Mouse (Mus musculus): ENCODE results near the gene Fign. TPM values are rescaled to one million over a fixed set of nuclear protein-coding genes. Genes with fewer than 3 reads are reported as not detected.

Fign gene
- total RNA-seq, 1 experiment from 2014 or later: not detected

- no peak for ATAC-seq (replicated peaks; ENCODE audit: insufficient number of reproducible peaks, low FRiP score, low TSS enrichment, poor library complexity, severe bottlenecking)
These were observed 27.7 kb downstream of the Fign start for GRCm38 (mm10) chr2:64069950-64070695.

DNA sequence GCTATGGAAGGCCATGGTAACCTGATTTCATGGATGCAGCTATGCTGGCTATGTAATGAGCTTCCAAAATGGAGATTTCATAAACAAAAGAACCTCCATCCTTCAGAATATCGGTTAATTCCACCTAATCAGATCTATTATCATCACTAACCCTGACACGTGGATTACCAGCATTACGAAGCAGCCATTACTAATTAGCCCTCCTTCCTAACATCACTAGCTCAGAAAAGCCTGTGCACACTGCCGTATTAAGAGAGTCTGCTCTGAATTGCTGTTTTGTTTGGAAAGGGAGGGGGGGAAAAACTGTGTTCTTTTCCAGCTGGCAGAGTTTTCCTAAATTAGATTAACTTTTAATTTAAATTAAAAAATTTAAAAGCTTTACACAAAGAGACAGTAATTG is 32.3 kb downstream of the Fign start:
- ATAC-seq (replicated peaks; ENCODE audit: insufficient number of reproducible peaks, low FRiP score, low TSS enrichment, poor library complexity, severe bottlenecking): no peak

DNA sequence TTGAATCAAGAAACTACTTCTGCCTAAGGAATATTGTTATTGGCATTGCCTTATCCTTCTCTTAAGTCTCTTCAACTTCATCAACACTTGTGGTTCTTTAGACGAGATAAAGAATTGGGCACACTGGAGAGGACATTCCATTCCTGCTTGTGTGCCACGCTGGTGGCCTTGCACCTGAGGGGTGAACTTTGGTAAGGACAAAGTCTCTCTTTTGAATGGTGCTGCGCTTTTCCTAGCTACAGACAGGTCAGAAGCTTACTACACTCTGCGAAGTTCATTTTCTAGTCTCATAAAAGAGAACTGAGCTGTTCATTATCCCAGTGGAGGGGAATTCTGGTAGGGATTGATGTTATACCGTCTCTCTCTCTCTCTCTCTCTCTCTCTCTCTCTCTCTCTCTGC is 38.4 kb downstream of the Fign start:
- no peak for ATAC-seq (replicated peaks; ENCODE audit: insufficient number of reproducible peaks, low FRiP score, low TSS enrichment, poor library complexity, severe bottlenecking)

GRCm38 (mm10) chr2:64048142-64048541 is 49.7 kb downstream of the Fign start:
- no peak for ATAC-seq (replicated peaks; ENCODE audit: insufficient number of reproducible peaks, low FRiP score, low TSS enrichment, poor library complexity, severe bottlenecking)

GRCm38 (mm10) chr2:64043099-64043498 is 54.7 kb downstream of the Fign start:
- no peak for ATAC-seq (replicated peaks; ENCODE audit: insufficient number of reproducible peaks, low FRiP score, low TSS enrichment, poor library complexity, severe bottlenecking)

DNA sequence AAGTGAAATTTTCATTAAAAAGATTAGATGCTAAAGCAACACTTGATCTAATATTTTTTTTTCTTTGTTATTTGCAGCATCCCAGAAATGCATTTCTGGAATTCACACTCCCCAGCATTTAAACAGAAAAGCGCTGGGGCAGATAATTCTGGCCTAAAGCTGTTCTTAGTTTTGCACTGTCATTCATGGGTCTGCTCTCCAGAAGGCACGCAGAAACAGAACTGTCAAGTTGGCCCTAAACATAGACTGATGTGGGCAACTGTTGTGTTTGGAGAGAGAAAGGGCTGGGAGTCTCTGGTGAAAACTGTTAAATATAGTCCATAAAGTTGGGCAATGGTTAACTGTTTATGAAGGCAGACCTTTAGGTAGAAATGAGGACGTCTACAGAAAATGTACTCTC is 62.4 kb downstream of the Fign start:
- no peak for ATAC-seq (replicated peaks; ENCODE audit: insufficient number of reproducible peaks, low FRiP score, low TSS enrichment, poor library complexity, severe bottlenecking)

- no peak for ATAC-seq (replicated peaks; ENCODE audit: insufficient number of reproducible peaks, low FRiP score, low TSS enrichment, poor library complexity, severe bottlenecking)
These were observed 64.0 kb downstream of the Fign start for GRCm38 (mm10) chr2:64033871-64034270.

GRCm38 (mm10) chr2:64025961-64026360 is 71.9 kb downstream of the Fign start:
- ATAC-seq (replicated peaks; ENCODE audit: insufficient number of reproducible peaks, low FRiP score, low TSS enrichment, poor library complexity, severe bottlenecking): no peak

DNA sequence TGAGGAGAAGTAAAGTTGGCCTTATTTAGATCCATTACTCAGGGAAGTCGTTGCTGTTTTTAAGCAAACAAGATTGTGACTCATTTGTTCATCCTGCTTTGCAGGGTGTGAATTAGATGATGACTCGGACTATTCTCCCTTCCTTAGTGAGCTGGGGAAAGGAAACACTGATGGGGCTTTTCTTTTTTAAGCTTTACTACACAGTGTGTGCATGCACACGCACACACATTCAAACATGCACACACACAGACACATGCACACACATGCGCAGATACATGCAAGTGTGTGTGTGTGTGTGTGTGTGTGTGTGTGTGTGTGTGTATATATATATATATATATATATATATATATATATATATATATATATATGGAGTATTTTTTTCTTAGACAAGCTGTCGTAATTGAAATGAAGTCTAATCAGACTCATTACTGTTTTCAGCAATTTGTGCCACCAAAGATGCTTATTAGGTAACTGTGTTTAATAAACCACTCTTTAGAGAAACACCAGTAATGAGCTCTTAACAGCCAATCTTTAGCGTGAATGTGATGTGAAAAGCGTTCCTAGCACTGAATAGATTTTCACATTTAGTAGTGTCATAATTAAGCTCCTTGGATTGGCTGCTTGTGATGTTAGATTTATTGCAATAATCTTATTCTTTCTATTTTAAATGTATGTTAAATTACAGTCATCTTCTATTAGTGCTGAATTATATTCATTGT is 103.4 kb downstream of the Fign start:
- no peak for ATAC-seq (replicated peaks; ENCODE audit: insufficient number of reproducible peaks, low FRiP score, low TSS enrichment, poor library complexity, severe bottlenecking)

DNA sequence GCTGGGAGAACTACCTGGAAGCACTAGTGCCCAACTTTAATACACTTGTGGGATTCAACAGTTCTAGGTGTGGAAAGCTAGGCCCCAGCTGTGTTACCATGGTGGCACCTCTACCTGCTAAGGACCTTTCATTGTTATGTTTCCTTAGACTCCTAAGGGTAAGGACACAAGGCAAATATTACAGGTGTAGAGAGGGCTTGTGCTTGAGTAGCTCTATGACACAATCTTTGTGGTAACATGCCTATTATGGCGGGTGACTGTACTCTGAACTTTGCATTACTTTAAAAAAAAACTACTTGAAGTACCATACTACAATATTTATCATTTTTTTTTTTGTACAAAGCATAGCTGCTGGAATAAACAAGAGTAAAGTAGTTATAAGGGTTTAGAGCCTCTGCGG is 112.4 kb downstream of the Fign start:
- ATAC-seq (replicated peaks; ENCODE audit: insufficient number of reproducible peaks, low FRiP score, low TSS enrichment, poor library complexity, severe bottlenecking): no peak

DNA sequence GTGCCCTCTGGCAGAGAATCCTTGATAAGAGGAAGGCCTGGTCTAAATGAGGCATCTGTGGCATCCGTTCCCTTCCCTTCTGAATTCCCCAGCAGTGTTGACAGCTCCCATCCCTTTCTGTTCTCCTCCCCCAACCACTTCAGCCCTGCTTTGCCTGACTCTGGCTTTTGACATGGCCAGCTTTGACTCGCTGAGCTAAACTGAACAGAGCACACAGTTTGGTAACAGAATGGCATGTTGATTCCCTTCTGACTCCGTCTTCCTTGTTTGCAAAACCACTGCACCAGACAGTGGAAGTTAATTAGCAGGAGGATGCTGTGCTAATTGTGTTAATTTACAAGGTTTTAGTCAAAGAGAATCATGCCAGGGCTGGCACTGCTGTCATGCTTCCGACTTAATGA is 115.5 kb downstream of the Fign start:
- no peak for ATAC-seq (replicated peaks; ENCODE audit: insufficient number of reproducible peaks, low FRiP score, low TSS enrichment, poor library complexity, severe bottlenecking)

GRCm38 (mm10) chr2:63981449-63981848 is 116.4 kb downstream of the Fign start:
- ATAC-seq (replicated peaks; ENCODE audit: insufficient number of reproducible peaks, low FRiP score, low TSS enrichment, poor library complexity, severe bottlenecking): no peak

DNA sequence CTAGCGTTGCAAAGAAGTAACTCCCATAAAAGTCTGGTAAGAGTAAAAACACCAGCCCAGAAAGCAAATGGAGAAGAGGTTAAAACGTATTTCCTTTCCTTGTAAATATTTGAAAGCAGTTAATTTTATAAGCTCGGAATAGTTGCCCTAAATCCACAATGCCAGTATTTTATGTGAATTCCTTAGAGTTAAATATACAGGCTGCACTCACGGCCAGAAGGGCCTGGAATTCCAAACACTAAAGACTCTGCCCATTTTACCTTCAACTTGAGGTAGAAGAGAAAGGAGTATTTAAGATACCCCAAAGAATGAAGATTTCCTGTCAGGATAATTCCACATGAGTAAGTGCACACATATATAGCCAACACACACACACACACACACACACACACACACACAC is 128.2 kb downstream of the Fign start:
- no peak for ATAC-seq (replicated peaks; ENCODE audit: insufficient number of reproducible peaks, low FRiP score, low TSS enrichment, poor library complexity, severe bottlenecking)

DNA sequence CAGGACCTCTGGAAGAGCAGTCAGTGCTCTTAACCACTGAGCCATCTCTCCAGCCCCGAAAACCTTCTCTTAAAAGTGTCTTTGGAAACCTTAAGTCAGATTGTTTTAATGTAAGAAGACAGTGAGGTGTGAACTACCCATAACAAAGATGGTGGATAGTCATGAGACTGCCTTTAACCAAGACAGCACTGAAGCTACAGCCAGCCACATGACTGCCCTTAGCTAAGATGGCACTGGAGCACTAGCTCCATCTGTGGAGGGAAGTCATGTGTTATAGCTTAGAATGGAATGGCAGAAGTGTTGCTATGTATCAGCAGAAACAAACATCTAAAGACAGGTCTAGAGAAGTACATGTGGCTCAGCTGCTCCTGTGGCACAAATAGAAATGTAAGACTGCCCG is 166.8 kb downstream of the Fign start:
- no peak for ATAC-seq (replicated peaks; ENCODE audit: insufficient number of reproducible peaks, low FRiP score, low TSS enrichment, poor library complexity, severe bottlenecking)

GRCm38 (mm10) chr2:63926481-63927097 is 171.2 kb downstream of the Fign start:
- ATAC-seq (replicated peaks; ENCODE audit: insufficient number of reproducible peaks, low FRiP score, low TSS enrichment, poor library complexity, severe bottlenecking): no peak

GRCm38 (mm10) chr2:63925721-63926235 is 172.1 kb downstream of the Fign start:
- ATAC-seq (replicated peaks; ENCODE audit: insufficient number of reproducible peaks, low FRiP score, low TSS enrichment, poor library complexity, severe bottlenecking): no peak
